Mouse (Mus musculus): ENCODE results near the gene Chmp2a.
A peak's percentile ranks its signal among the peaks of the same experiment; 100 is the strongest.

DNA sequence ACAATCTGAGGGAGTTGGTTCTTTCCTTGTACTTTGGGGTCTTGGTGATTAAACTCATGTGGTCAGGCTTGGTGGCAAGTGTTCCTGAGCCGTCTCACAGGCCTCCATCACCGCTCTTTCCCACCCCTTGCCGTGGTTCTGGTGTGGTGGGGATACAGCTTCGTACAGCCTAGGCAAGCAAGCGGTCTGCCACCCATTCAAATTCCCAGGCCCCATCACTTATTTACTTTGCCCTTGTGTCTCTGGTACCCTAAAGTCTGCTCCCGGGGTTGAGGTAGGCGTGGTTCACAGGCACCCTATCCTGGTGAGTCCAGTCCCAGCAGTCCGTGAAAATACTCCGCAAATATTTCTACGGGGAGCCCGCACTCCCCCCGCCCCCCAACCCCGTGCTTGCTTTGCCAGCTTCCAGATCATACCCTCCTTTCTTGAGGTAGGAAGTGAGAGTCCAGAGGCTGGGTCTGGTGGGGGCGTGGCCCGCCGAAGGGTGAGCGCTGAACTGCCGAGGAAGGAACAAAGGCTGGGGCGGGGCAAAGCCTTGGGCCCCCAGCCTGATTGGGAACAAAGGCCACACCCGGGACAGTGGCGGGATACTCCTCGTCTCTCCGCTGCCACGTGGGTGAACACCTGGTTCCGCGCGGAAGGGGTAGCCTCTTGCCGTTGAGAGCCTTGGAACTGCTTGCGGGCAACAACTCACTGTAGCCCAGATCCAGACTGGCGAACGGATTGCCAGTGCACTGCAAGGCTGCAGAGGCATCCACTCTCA is 11.7 kb downstream of the Chmp2a start:
- TF ChIP-seq CTCF (IDR thresholded peaks at IDR 0.05; ENCODE audit: control insufficient read depth, insufficient read depth, insufficient read length) (no peak), MYOG (IDR thresholded peaks at IDR 0.05; ENCODE audit: control insufficient read depth, extremely low read depth, insufficient read length) (no peak), MAX (IDR thresholded peaks at IDR 0.05) (peak; percentile 93)
